Mouse (Mus musculus) mature B cell (primary cell): ENCODE results near the gene Senp6.
"Not testable (repeated sequence)": the region's sequence is repeated elsewhere in the genome, so short reads cannot be mapped to it uniquely, and the experiment has no call there.

Experiments
- in situ Hi-C: fragments of 300-500 bp; cut with MboI; formaldehyde crosslinking; loops from 2 replicates; pipeline ENCODE4 v1.14.3; 2019

Gene Senp6

GRCm38 (mm10) chr9:80080941-80081340 is 14.2 kb downstream of the Senp6 start:
- in situ Hi-C loops = no loop called here

GRCm38 (mm10) chr9:80084429-80085092 is 17.9 kb downstream of the Senp6 start:
- in situ Hi-C loops = no loop called here

- in situ Hi-C loops = no loop called here
These were observed 19.0 kb downstream of the Senp6 start for GRCm38 (mm10) chr9:80085665-80086064.

GRCm38 (mm10) chr9:80086272-80086966 is 19.7 kb downstream of the Senp6 start:
- in situ Hi-C loops = not testable (repeated sequence)

- in situ Hi-C loops = no loop called here
These were observed 22.7 kb downstream of the Senp6 start for GRCm38 (mm10) chr9:80089409-80089808.

GRCm38 (mm10) chr9:80096325-80096724 is 29.6 kb downstream of the Senp6 start:
- in situ Hi-C loops = no loop called here

- in situ Hi-C loops = no loop called here
These were observed 79.4 kb downstream of the Senp6 start for GRCm38 (mm10) chr9:80145992-80146587.

GRCm38 (mm10) chr9:80149594-80149993 is 82.9 kb downstream of the Senp6 start:
- in situ Hi-C loops = no loop called here

GRCm38 (mm10) chr9:80155277-80155676 is 88.6 kb downstream of the Senp6 start:
- in situ Hi-C loops = no loop called here

GRCm38 (mm10) chr9:80156780-80157179 is 90.1 kb downstream of the Senp6 start:
- in situ Hi-C loops = no loop called here

- in situ Hi-C loops = no loop called here
These were observed 91.2 kb downstream of the Senp6 start for GRCm38 (mm10) chr9:80157840-80158465.

- in situ Hi-C loops = no loop called here
These were observed 92.2 kb downstream of the Senp6 start for GRCm38 (mm10) chr9:80158937-80159336.

- in situ Hi-C loops = no loop called here
These were observed 94.7 kb downstream of the Senp6 start for GRCm38 (mm10) chr9:80161451-80161850.

- in situ Hi-C loops = no loop called here
These were observed 96.5 kb downstream of the Senp6 start for GRCm38 (mm10) chr9:80163126-80163723.

- in situ Hi-C loops = no loop called here
These were observed 97.5 kb downstream of the Senp6 start for GRCm38 (mm10) chr9:80164191-80164590.

GRCm38 (mm10) chr9:80164611-80165474 is 98.1 kb downstream of the Senp6 start, which contains the start of gene Myo6:
TSS of gene Myo6 (plus strand) at chr9:80165031.
- in situ Hi-C loops = no loop called here

GRCm38 (mm10) chr9:80165690-80166089 is 99.0 kb downstream of the Senp6 start:
- in situ Hi-C loops = no loop called here

- in situ Hi-C loops = no loop called here
These were observed 99.7 kb downstream of the Senp6 start for GRCm38 (mm10) chr9:80166425-80166824.

GRCm38 (mm10) chr9:80167089-80167488 is 100.4 kb downstream of the Senp6 start:
- in situ Hi-C loops = no loop called here

- in situ Hi-C loops = no loop called here
These were observed 102.8 kb downstream of the Senp6 start for GRCm38 (mm10) chr9:80169551-80169950.

- in situ Hi-C loops = no loop called here
These were observed 104.5 kb downstream of the Senp6 start for GRCm38 (mm10) chr9:80171241-80171640.
